Mouse (Mus musculus): ENCODE results near the gene Cnbd2.
A peak's percentile ranks its signal among the peaks of the same experiment; 100 is the strongest.
"Not testable (repeated sequence)": the region's sequence is repeated elsewhere in the genome, so short reads cannot be mapped to it uniquely, and the experiment has no call there.

Cnbd2 gene

GRCm38 (mm10) chr2:156381350-156381749, 69.3 kb downstream of the Cnbd2 start:
- no peak for DNase-seq (ENCODE audit: extremely low read depth, low read depth)

- peak; percentile 59 for DNase-seq (ENCODE audit: extremely low read depth, low read depth)
These were observed 80.5 kb downstream of the Cnbd2 start for GRCm38 (mm10) chr2:156392461-156393154.

GRCm38 (mm10) chr2:156393155-156393828, 81.2 kb downstream of the Cnbd2 start:
- DNase-seq (ENCODE audit: extremely low read depth, low read depth), result no peak

GRCm38 (mm10) chr2:156394282-156394681, 82.2 kb downstream of the Cnbd2 start:
- no peak for DNase-seq (ENCODE audit: extremely low read depth, low read depth)

- DNase-seq (ENCODE audit: extremely low read depth, low read depth), result no peak
These were observed 84.0 kb downstream of the Cnbd2 start for GRCm38 (mm10) chr2:156396096-156396495.

GRCm38 (mm10) chr2:156397988-156398387, 85.9 kb downstream of the Cnbd2 start:
- DNase-seq (ENCODE audit: extremely low read depth, low read depth), result no peak

GRCm38 (mm10) chr2:156399485-156399884, 87.4 kb downstream of the Cnbd2 start:
- no peak for DNase-seq (ENCODE audit: extremely low read depth, low read depth)

GRCm38 (mm10) chr2:156401331-156401730, 89.2 kb downstream of the Cnbd2 start:
- DNase-seq (ENCODE audit: extremely low read depth, low read depth), result peak; percentile 49

GRCm38 (mm10) chr2:156402036-156402435, 89.9 kb downstream of the Cnbd2 start:
- no peak for DNase-seq (ENCODE audit: extremely low read depth, low read depth)

GRCm38 (mm10) chr2:156406987-156407386, 94.9 kb downstream of the Cnbd2 start:
- DNase-seq (ENCODE audit: extremely low read depth, low read depth), result no peak

- DNase-seq (ENCODE audit: extremely low read depth, low read depth), result no peak
These were observed 96.1 kb downstream of the Cnbd2 start for GRCm38 (mm10) chr2:156408168-156408567.

GRCm38 (mm10) chr2:156411348-156411747, 99.2 kb downstream of the Cnbd2 start:
- not testable (repeated sequence) for DNase-seq (ENCODE audit: extremely low read depth, low read depth)

- DNase-seq (ENCODE audit: extremely low read depth, low read depth), result no peak
These were observed 102.9 kb downstream of the Cnbd2 start for GRCm38 (mm10) chr2:156414996-156415395.

- no peak for DNase-seq (ENCODE audit: extremely low read depth, low read depth)
These were observed 103.6 kb downstream of the Cnbd2 start for GRCm38 (mm10) chr2:156415674-156416073.

GRCm38 (mm10) chr2:156417194-156417593, 105.1 kb downstream of the Cnbd2 start:
- DNase-seq (ENCODE audit: extremely low read depth, low read depth), result no peak

GRCm38 (mm10) chr2:156418467-156418866, 106.4 kb downstream of the Cnbd2 start:
- no peak for DNase-seq (ENCODE audit: extremely low read depth, low read depth)

- no peak for DNase-seq (ENCODE audit: extremely low read depth, low read depth)
These were observed 108.2 kb downstream of the Cnbd2 start for GRCm38 (mm10) chr2:156420327-156420693.

- DNase-seq (ENCODE audit: extremely low read depth, low read depth), result no peak
These were observed 108.7 kb downstream of the Cnbd2 start, which contains the start of gene Epb41l1 for GRCm38 (mm10) chr2:156420694-156421380. TSS of gene Epb41l1 (plus strand) at chr2:156420909.

GRCm38 (mm10) chr2:156421381-156422110, 109.4 kb downstream of the Cnbd2 start:
- no peak for DNase-seq (ENCODE audit: extremely low read depth, low read depth)

- no peak for DNase-seq (ENCODE audit: extremely low read depth, low read depth)
These were observed 110.5 kb downstream of the Cnbd2 start for GRCm38 (mm10) chr2:156422631-156423030.

- DNase-seq (ENCODE audit: extremely low read depth, low read depth), result no peak
These were observed 111.6 kb downstream of the Cnbd2 start for GRCm38 (mm10) chr2:156423672-156424071.

Measured in MEL-GATA-1-ER (cell line).